Mouse (Mus musculus): Measurements from ENCODE around the gene Gm37240.

Gm37240 gene

DNA sequence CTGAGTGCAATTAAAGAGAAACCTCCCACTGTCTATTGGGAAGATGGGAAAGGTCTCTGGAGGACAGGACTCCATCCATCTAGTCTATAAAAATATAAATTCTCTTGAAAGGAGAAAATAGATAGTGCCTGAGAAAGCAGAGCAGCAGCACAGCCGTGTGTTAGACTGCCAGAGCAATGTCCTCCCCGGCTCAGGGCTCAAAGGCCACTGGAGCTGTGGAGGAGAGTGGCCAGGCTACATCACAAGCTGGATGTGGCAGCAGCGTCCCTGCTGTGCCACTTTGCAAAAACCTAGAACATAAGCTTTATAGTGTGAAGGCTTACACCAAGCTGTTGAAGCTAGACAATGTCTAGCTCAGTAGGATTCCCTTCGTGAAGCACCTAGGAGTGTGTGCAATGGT lies 138.0 kb downstream of the Gm37240 start:
- DNase-seq (ENCODE audit: low read depth, low spot score): no peak

- no peak for DNase-seq (ENCODE audit: low read depth, low spot score)
Observed at GRCm38 (mm10) chr3:85748863-85749262, 138.5 kb downstream of the Gm37240 start.

- DNase-seq (ENCODE audit: low read depth, low spot score): no peak
Observed at GRCm38 (mm10) chr3:85746116-85746515, 141.2 kb downstream of the Gm37240 start.

GRCm38 (mm10) chr3:85741767-85742166 lies 145.6 kb downstream of the Gm37240 start:
- DNase-seq (ENCODE audit: low read depth, low spot score): no peak

GRCm38 (mm10) chr3:85738591-85738990 lies 148.7 kb downstream of the Gm37240 start:
- no peak for DNase-seq (ENCODE audit: low read depth, low spot score)

DNA sequence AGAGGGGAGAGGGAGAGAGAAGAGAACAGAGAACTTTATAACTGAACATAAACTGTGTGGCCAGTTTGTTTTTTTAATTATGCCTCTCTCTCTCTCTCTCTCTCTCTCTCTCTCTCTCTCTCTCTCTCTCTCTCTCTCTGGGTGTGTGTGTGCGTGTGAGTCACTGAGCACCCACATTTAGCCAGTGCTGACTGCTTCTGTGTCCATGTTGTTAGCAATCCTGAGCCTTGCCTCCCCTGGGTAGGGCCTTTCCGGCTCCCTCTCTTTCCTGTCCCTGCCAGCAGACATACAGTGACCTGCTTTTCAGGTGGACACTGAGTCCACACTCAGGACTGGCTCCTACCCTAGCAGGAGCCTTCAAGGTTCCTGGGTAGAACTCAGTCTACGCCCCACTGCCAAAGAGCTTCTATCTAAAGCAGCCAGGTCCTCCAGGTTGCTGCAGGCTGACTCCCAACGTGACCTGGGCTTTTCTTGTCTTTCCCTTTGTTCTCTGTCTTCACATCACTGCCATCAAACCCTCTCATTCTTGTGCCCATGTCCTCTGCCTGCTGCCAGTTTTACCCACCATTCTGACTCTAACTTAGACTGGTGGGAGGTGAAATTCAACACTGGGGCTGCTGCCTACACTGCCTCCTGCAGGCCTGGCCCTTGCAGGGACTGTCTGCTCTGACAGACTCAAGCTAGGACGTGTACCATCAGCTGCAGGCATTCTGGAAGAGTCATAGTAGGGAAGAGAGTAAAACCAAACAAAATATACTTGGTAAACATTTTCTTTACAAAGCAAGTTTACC lies 153.2 kb downstream of the Gm37240 start:
- no peak for DNase-seq (ENCODE audit: low read depth, low spot score)

GRCm38 (mm10) chr3:85727171-85727570 lies 160.1 kb downstream of the Gm37240 start:
- DNase-seq (ENCODE audit: low read depth, low spot score): peak; percentile 3

- no peak for DNase-seq (ENCODE audit: low read depth, low spot score)
Observed at GRCm38 (mm10) chr3:85725971-85726370, 161.3 kb downstream of the Gm37240 start.

DNA sequence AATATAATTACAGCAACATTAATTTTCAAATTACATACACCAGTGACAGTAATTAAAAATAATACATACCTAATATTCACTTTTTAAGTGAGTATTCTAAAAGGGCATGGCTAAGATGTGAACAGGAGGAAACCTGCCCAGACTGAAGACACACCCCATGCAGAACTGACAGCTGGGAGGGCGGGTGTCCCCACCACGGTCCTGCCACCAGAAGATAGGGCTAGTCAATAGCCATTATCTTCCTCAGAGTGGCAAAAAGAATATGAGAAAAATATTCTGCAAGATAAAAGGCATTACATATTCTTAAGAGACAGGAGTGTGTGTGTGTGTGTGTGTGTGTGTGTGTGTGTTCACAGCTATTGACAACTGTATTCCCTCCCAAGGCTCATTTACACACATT lies 162.2 kb downstream of the Gm37240 start:
- DNase-seq (ENCODE audit: low read depth, low spot score): no peak

DNA sequence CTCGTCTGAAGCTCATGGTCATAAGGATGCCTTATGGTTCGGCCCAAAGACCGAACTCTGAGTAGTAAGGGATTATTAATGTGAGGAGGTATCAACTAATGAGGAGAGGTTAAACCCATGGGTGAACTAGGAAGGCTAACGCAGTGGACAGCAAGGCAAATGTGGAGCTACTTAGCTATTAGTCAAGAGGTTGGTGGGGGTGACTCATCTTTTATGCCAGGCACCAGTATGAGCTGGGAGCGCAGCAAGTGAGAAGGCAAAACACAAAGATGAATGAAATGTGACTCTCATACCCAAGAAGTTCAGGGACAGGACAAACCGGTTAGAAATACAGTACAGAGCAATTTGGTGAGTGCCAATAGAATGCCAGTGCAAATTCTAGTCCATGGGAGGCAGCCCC lies 164.7 kb downstream of the Gm37240 start:
- no peak for DNase-seq (ENCODE audit: low read depth, low spot score)

GRCm38 (mm10) chr3:85715764-85716297 lies 171.5 kb downstream of the Gm37240 start:
- no peak for DNase-seq (ENCODE audit: low read depth, low spot score)

DNA sequence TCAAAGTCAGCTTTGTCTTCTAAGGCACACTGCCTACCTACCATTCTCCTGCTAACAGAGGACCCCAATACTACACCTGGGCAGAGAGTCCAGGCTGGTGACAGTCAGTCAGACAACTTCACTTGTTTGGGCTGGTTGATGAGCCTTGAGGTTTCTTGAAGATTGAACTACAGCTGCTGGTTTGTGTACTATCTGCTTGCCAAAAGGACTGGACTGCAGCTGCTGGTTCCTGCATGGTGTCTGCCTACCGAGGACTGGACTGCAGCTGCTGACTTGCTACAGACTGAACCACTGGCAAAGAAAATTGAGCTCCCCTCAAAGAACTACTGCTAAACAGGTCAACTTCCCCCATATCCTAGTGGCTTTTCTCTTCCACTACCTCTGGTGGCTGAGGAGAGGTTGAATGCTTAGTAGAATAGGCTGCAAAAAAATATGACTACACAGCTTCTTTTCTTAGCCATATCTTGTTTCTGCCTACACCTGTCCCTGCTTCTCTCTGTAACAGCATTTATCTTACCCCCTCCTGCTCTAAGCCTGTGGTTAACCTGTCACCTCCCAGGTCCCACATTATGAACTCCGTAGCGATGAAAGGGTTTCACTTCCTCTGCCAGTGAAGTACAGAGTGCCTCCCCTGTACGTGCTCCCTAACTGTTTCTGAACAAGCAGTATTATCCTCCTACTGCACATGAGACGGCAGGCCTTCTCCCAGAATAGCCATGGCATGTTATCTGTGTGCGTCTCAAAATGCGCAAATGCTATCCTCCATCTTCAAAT lies 173.2 kb downstream of the Gm37240 start:
- DNase-seq (ENCODE audit: low read depth, low spot score): no peak

DNA sequence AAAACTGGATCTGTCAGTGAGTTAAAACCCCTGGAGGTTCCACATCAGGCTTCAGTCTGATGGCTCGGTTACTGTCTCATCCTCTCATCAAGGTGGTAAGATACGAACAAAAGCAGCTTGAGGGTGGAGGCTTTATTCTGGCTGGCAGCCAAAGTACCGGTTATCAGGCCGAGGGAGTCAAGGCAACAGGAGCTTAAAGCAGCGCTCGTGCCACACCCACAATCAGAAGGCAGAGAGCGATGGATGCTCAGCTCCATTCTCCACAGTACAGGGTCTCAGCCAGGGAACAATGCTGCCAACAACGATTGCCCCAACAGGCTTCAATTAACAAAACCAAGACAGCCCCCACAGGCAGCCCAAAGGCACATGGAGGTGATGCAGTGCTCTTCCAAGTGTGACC lies 176.6 kb downstream of the Gm37240 start:
- no peak for DNase-seq (ENCODE audit: low read depth, low spot score)

DNA sequence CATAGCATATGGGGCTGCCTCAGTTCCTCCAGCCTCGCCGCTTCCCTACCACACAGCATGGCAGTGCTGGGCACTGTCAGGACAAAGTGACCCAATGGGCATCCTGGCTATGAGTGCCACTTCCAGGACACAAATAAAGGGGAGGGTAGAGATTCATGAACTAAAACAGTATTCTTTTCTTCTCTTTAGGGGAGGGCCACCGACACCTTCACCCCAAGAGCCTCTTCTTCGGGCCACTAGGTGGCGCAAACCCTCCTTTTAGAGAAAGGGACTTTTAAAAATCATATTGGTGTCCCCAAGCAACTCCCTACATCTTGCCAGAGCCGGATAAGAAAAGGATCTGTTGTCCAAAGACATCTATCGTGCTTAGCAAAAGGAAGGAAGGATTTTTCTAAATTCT lies 179.9 kb downstream of the Gm37240 start:
- peak; percentile 6 for DNase-seq (ENCODE audit: low read depth, low spot score)

DNA sequence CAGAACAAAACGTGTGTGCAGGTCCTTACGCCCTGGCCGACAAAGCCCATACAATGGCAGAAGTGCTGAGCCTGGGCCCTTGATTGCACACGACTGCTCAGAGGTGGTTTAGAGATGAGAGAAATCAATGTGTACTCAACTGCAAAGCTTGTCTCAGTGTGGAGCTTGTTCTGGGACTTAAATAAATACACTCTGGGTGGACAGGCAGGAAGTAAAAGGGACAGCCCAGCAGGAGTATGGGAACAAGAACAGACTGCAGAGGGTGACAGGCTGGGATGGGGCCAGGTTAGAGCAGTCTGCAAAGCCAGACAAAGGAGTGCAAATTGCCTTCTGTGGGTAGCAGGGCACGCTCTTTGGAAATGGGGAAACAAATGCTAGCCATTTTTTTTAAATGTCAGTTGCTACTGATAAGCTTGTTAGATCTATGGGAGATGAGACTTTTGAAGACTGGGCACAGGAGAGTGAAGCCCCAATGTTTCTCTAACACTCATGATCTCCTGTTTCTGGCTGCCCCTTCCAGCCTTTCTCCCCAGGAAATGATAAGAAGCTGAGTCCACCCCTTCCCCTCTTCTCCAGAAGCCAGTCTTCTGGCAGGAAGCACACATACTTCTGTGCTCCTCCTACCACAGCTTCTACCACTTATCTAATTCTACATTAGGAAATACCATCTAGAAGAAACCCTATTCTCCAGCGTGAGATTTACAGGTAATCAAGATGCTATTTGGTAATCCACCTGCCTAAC lies 184.0 kb downstream of the Gm37240 start:
- no peak for DNase-seq (ENCODE audit: low read depth, low spot score)

- no peak for DNase-seq (ENCODE audit: low read depth, low spot score)
Observed at GRCm38 (mm10) chr3:85698496-85698895, 188.8 kb downstream of the Gm37240 start.

- DNase-seq (ENCODE audit: low read depth, low spot score): no peak
Observed at GRCm38 (mm10) chr3:85695056-85695455, 192.3 kb downstream of the Gm37240 start.

DNA sequence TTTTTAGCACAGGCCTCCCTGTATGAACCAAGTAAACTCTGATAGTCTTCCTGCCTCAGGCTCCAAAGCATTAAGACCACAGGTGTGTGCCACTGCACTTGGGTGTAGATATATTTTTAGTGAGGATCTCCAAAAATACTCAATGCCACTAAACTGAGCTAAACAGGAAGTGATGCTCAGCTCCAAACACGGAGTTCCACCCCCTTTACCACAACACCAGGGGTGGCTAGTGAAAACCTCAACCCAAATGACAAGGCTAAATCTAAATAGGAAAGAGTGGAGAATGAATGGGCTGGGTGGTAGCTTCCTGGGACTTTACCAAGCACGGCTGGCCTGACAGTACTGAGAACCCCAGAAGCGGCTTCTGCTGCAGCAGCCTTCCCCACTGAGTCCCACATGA lies 194.3 kb downstream of the Gm37240 start:
- no peak for DNase-seq (ENCODE audit: low read depth, low spot score)

DNA sequence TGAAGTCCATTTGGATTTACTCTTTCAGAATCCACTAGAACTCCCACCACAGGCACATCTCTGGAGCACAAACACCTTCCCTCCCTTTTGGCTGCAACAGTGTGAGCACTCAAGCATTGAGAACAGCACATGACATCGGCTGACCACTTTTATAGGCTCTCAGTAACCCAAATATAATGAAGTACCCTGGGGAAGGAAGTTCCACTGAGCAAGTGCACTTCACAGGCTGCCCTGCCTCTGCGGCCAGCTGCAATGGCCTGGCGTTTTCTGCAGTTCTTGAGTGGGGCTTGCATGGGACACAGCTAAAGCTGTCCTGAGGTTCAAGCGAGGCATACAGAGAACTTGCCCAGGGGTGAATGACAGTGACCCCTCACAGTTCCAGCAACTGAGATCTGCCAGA lies 196.2 kb downstream of the Gm37240 start:
- no peak for DNase-seq (ENCODE audit: low read depth, low spot score)

DNA sequence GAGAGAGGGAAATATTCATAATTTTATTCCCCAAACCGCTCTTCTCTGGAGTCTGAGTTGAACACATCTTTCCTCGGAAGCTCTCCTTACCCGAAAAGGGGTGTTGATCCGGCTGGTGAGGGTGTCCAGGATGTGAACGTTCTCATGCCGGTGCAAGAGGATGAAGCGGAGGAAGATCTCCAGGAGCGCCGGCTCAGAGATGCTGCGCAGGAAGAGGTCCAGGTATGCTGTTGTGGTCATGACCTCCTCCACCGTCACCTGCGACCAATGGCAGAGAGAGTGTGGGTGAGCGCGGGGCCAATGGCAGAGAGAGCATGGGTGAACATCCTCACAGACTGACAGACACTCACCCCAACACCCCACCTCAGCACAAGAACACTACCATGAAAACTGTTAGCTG lies 199.0 kb downstream of the Gm37240 start:
- DNase-seq (ENCODE audit: low read depth, low spot score): no peak

DNA sequence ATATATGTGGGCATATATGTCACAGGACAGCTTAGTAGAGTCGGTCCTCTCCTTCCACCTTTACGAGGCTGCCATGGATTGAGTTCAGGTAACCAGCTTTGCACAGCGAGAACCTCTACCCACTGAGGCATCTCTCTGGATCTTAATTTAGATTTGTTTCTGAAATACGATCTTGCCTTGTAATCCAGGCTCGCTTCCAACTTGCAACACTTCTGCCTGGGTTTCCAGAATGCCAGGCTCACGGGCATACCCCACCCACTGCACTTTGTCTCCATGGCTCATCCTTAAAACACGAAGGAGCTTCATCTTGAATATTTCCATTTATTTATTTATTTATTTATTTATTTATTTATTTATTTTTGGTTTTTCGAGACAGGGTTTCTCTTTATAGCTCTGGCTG lies 202.0 kb downstream of the Gm37240 start:
- no peak for DNase-seq (ENCODE audit: low read depth, low spot score)

- no peak for DNase-seq (ENCODE audit: low read depth, low spot score)
Observed at GRCm38 (mm10) chr3:85683618-85684017, 203.7 kb downstream of the Gm37240 start.

Measured in retina, postnatal 7 days (tissue).